Mouse (Mus musculus): ENCODE data around the gene Capns1.
"Not testable (repeated sequence)": the region's sequence is repeated elsewhere in the genome, so short reads cannot be mapped to it uniquely, and the experiment has no call there.

Gene Capns1

DNA sequence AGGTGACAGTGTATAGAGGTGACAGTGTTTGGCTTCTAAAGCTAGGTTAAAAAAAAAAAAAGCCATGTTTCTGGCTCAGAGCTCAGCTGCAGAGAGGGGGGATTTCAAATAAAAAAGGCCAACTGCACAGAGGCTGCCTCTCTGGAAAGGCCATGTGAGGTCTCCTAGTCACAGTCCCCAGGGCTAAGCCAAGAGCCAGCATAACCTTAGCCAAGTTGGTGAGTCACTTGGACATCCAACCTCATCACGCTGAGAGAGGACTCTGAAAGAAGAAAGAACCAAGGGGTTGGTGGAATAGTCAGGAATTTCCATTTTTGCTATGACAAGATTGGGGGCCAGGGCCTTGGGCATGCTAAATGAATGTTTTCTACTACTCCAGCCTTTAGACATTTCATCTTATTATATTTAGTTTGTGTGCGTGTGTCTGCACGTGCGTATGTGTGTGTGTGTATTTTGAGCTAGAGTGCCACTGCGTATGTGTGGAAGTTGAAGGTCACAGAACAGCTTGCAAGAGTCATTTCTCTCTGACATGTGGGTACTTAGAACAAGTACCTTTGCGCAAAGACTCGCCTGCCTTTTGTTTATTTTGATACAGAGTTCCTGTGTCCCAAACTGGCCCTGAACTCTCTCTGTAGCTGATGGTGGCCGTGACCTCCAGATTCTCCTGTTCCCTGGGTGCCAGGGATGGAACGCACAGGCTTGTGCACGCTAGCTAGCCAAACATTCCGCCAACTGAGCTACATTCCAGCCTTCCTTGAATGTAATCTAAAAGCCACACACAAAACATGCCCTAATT lies 4.5 kb upstream of the Capns1 start:
- DNase-seq (ENCODE audit: low read depth) = no peak

DNA sequence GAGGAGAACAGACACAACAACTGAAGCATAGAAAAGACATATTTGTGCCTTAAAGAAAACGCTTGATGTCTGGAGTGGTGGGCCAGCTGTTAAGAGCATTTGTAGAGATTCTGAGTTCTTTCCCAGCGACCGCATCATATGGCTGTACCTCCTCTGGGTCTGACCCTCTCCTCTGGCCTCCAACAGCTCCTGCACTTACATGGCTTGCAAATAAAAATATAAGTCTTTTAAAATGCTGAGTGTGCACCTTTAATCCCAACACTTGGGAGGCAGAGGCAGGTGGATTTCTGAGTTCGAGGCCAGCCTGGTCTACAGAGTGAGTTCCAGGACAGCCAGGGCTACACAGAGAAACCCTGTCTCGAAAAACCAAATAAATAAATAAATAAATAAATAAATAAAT lies 2.0 kb upstream of the Capns1 start:
- not testable (repeated sequence) for DNase-seq (ENCODE audit: low read depth)

DNA sequence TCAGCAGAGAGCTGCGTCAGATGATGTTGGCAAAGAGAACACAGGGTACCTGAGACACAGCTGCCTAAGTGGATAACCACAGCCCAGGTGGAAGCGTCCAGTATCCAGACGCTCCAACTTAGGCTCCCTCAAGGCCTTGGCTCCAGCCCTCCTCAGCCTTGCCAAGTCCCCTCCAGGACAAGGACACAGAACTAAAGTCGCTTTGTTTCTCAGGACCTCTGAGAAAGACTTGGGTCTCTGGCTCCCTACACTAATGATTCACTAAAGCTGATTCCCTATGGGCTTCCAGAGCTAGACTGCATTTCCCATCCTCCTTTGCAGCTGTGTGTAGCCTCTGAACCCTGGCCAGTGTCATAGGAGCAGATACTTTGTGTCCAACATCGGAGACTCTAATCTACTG lies 1.6 kb upstream of the Capns1 start:
- DNase-seq (ENCODE audit: low read depth) = no peak

DNA sequence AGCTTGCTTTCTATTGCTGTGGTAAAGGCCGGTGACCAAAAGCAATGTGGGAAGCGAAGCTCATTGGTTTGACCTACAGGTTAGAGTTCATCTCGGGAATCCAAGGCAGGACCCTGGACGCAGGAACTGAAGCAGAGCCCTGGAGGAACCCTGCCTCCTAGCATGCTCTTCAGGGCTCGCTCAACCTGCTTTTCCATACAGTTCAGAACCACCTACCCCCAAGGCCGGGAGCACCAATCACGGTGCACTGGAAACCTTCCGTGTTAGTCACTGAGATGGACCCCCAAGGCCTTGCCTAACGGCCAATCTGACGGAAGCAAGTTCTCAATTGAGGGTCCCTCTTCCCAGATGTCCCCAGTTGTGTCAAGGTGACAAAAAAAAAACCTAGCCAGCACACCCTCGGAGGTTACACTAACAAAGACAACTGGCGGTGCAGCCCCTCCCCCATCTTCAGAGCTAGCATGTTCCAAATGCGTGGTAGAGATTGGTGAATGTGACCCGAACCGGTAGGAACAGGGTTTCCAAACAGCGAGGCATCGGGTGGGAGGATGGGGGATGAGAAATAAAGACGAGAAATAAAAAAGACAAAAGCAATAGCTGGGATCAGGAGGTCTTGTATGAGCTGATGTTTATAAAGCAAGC lies 1.0 kb upstream of the Capns1 start:
- DNase-seq (ENCODE audit: low read depth) = no peak

DNA sequence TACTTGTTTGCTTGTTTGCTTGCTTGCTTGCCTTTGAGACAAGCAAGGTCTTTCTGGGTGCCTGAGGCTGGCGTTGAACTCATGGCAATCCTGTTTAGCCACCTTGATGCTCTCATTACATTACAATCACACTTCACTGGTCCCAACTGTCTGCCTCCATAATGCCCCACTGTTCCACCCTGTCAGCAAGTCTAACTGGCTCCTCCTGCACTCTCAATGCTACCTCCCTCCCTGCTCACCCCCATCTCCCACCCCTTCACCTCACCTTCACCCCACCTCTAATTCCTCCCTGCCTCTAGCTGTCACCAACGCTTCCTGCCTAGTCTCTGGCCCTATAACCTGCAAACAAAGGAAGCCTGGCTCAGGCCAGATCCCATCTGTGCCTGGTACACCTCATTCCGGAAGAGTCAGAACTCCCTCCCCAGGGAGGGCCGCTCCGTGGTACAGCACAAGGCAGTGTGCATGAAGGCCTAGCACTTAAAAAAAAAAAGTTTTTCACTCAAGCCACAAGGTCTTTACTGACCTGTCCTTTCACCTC lies 950 bp downstream of the Capns1 start:
- DNase-seq (ENCODE audit: low read depth) = no peak

DNA sequence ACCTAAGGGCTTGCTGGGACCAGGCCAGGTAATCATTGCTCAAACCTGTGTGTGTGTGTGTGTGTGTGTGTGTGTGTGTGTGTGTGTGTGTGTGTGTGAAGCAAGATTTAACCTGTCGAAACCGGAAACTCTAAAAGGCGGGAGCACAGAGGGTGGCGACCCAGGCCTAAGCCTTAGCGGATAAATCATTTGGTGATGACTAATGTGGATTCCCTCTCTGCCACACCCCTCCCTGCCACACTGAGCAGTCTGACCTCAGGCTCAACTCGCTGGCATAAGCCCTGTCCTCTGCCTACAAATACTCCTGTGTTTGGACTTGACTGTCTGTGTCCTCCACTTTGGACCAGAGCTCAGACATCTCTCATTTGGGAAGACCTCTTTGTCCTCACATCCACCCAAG lies 2.4 kb downstream of the Capns1 start:
- no peak for DNase-seq (ENCODE audit: low read depth)

DNA sequence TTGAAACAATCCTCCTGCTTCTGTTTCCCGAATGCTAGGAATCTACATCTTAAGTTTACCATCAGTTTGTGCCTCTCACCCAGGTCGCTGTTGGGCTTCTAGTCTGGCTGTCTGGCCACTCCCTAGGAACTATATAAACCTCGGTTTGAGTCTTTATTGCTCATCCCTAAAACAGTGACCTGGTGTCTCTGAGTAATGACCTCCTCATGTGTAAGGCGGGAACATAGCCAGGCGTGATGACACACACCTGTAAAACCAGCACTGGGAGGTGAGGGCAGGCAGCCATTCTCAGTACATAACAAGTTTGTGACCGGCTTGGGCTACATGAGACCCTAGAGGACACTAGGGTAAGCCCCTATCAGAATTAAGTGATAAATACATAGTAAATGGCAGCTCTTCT lies 3.1 kb downstream of the Capns1 start:
- no peak for DNase-seq (ENCODE audit: low read depth)

DNA sequence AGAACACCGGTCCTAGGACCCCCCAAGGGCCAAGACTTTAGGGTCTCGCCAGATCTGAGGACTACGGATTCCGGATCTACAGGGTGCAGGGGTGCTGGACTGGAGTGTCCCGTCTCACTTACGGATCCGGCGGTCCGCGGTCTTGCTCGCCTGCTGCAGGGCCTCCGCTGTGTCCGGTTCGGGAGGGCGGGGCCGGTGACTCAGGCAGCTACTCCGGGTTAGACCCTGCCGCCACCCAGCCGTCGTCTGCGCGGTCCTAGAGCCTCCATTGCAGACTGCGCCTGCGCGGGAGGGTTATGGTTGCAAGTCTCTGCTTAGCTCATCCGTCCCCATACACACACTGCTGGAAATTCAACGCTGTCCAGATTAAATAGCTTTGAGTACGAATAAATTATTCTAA lies 3.7 kb downstream of the Capns1 start:
- DNase-seq (ENCODE audit: low read depth) = peak; percentile 97

DNA sequence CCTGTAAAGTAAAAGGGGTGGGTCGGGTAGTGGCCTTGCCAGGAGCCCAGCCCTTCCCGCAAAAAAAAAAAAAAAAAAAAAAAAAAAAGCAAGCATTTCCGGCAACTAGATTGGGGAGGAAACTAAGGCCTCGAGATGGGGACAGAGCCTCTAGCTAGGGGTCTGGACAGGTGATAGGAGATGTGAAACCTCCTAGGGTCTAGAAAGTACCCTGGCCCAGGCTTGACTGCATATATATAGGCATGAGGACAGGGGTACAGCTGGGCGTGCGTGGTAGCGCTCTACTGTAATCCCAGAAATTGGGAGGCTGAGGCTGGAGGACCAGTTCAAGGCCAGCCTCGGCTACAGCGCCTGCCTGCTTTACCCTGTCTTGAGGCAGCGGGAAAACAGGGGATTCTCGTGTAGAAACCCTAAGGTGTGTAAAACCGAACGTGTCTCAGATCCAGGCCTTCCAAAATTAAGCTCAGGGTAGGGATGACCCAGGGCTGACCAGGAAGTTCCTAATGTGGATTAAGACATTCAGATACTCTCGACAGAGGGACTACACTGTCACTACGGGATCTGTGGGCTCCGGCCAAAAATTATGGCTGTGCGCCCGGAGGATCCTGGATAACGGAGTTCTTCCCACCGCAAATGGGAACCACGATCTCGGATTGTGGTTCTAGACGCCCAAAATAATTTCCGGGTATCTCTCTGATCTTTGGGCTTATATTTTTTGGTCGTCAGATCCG lies 4.3 kb downstream of the Capns1 start:
- no peak for DNase-seq (ENCODE audit: low read depth)

DNA sequence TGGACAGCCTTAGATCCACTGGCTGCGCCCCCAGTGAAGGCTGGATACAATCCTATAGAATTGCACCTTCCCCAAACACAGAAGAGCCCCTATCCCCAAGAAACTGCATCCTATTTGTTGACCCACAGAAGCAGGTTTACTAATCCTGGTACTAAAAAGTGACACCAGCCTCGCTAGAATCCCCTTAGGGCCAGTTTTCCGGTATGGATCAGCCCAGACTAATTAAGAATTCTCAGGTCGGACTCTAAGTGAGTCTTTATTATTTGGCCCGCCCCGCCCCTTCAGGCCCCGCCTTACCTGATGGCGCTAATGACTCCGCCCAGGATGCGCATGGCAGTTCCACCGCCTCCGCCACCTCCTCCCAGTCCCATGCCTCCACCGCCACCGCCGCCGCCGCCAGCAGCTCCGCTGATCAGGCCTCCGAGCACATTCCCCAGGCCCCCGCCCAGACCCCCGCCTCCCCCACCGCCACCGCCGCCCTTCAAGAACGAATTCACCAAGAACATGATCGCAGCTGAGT lies 5.0 kb downstream of the Capns1 start:
- no peak for DNase-seq (ENCODE audit: low read depth)

DNA sequence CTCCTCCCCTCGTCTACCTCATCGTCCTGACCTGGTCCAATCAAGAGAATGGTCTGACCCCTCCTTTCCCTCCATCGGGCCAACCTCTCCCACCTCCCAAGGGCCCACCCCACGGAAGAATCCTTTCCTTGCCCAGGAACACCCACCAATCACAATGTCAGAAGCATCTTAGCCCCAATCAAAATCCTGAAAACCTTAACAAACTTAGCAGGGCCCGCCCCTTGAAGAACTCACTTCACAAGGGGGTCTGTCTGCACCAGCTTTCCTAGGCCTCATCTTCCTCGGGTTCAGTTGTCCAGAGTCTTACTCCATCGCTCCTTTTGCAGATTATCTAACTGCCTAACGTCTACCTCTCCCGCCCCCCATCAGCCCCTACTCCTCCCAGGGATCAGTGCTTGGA lies 5.6 kb downstream of the Capns1 start:
- DNase-seq (ENCODE audit: low read depth) = no peak

DNA sequence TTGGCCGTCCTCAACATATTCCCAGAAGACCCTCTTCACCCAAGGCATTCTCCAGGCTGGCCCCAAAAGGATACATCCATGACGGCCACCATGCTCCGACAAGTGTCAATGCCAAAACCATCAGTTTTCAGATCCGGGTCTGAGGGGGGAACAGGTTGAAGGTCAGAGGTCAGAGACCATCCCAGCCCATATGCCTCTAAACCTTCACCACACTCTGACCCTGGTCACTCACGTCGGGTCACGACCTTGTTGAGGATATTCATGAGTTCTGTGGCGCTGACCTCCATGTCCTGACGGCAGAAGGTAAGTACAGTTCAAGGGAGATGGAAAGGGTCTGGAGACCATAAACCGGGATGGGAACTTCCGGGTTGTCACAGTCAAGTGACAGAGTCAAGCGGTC lies 6.5 kb downstream of the Capns1 start:
- no peak for DNase-seq (ENCODE audit: low read depth)

DNA sequence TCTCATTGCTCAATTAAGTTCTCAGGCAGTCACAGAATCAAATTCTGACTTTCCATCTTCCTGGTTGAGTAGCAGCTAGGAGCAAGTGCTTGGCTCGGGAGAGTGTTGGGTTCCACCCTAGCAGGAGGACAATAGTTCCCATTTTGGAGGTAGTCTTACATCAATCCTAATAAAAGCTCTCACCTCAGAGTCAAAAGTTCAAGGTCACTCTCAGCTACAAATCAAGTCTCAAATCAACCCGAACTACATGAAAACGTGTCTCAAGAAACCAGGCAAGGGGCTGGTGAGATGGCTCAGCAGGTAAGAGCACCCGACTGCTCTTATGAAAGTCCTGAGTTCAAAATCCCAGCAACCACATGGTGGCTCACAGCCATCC lies 9.5 kb downstream of the Capns1 start:
- DNase-seq (ENCODE audit: low read depth) = no peak

DNA sequence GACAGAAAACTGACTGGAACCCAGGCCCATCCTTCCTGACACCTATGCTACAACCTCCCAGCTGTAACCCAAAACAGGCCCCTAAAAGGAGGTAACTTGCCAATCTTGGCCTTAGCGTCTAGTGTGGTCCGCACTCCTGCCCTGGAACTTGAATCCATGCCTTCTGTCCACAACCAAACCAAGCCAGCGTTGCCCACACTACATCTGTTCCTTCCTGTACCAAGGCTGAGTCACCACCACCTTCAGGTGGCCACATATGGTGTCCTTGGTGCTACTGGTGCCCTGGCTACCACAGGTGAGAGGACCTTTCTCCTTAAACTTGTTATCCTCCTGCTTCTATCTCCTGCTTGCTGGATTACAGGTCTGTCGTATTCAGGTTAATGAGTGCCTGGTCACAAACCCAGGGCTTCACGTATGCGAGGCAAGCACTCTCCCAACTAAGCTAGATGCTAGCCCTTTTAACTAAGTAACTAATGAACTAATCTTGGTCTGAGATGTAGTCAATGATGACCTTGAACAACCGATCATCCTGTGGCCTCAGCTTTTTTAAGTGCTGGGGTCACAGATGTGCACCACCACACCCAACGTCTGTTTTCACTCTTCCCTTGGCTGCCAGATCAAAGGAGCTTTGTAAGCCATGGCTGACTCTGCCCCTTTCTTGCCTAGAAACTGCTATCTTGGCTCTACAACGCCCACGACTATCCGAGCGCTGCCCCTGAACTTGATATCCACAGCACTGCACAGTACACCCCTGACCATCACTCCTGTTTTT lies 10.1 kb downstream of the Capns1 start:
- no peak for DNase-seq (ENCODE audit: low read depth)

DNA sequence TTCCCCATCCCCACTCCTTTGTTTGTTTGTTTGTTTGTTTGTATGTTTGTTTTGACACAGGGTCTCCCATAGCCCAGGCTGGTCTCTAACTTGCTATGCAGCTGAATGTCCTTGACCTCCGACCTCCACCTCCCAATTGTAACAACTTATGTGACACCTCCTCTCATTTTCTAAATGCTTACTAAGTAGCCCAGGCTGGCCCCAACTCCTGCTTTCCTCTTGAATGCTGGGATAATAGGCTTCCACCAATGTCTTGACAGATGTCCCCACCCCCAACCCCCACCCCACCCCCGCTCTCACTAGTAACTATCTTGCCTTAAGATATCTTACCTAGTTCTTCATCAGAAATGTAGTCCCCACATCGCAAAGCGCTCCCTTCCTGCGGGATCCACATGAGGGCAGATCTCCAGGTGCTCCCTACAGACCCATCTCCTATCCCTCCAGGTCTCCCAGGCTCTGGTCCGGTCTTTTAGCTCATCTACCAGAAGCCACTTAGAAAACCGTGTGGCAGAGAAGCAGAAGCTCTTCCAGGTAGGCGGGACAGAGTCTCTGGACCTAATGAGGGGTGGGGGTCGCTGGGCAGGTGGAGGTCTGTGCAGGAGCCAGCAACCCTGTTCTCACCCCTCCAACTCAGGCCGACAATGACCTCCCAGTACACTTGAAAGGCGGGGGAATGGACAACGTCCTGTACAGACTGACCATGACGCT lies 13.8 kb downstream of the Capns1 start:
- no peak for DNase-seq (ENCODE audit: low read depth)

DNA sequence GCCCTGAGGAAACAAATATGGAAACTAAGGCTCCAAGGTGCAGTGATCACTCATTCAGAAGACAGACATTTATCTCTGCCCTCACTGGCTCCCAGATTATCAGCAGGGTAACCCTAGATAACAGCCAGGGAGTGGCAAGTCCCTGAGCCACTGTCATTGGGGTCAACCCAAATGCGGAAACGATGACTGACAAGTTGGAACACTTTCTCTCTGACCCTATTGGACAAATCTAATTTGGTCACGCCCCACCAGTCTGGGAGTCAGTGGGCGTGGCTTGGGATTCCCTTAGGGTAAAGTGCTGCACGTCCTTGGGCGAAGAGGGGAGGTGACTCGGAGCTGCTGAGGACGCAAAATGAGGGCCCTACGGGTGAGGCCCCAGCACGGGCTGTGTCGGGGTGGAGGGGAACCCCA lies 14.7 kb downstream of the Capns1 start, which contains the start of gene Cox7a1:
TSS of gene Cox7a1 (plus strand) at position 266 of the 411 bp plus-strand sequence.
- peak; percentile 95 for DNase-seq (ENCODE audit: low read depth)

DNA sequence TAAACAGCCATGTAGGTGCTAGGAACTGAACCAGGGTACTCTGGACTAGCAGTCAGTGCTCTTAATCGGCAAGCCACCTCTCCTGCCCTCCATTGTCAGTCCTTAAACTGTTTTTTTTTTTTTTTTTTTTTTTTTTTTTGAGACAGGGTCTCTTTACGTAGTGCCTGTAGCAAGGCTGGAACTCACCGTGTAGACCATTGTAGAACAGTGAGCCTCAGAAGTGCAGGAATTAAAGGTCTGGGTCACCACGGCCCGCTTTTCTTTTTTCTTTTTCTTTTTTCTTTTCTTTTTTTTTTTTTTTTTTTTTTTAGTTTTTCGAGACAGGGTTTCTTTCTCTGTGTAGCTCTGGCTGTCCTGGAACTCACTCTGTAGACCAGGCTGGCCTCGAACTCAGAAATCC lies 15.4 kb downstream of the Capns1 start:
- DNase-seq (ENCODE audit: low read depth) = not testable (repeated sequence)

DNA sequence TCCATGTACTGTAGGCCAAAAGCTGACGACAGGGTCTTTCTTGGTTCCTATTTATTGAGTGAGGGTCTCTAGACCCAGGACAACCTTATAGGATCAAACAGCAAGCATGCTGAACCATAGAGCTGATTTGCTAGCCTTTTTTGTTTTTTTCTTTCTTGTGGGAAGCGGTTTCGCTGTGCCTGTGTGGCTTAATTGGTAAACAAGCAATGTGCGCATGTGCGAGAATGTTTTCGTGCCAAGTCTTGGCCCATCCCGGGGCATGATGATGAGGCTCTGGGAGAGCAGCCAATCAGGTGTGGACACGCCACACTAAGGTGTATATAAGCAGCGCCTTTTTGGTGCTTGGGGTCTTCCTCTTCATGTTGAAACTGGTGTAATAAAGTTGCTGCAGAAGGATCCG lies 16.7 kb downstream of the Capns1 start:
- not testable (repeated sequence) for DNase-seq (ENCODE audit: low read depth)

DNA sequence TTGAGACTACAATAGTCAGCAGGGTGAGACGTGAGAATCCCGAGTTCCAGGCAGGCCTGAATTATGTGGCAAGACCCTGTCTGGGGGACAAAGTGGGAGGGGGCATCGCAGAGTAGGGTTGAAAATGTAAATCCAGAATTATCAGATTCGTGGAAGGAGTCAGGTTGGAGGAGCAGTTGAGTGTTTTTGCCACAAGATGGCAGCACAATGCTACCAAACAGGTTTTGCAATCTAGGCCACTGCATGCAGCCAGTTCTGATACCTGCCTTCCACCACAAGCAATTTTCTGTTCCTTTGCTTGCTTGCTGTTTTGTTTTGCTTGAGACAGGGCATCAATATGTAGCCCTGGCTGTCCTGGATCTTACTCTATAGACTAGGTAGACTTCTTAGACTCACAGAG lies 17.3 kb downstream of the Capns1 start:
- no peak for DNase-seq (ENCODE audit: low read depth)

DNA sequence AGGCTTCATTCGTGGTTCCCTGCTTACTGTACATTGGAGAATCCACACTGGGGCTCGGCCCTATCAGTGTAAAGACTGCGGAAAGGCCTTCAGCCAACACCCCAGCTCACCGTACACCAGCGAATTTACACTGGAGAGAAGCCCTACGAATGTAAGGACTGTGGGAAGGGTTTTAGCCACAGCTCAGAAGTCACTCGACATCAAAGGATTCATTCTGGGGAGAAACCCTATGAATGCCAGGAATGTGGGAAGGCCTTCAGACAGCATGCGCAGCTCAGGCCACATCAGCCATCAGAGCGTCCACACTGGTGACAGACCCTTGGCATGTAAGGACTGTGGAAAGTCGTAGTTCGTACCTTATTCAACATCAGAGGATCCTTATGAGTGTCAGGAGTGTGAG lies 20.4 kb downstream of the Capns1 start:
- DNase-seq (ENCODE audit: low read depth) = no peak

DNA sequence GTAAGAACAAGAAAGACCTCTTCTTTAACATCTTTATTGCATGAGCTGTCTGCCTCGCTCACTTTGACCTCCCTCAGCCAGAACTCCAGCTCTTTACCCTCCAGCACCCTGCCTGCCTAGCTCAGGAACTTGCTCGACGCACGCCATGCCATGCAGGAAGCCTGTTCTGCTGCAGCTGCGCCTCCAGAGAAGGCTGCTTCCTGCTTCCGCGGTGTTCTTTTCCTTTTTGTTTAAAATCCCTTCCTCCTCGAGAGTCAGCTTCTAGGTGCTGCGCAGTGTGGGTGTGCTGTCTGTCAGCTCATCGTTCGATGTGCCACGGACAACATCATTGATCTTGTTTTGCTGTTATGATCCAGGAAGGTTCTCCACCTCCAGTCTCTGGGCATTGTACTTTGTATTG lies 22.1 kb downstream of the Capns1 start:
- no peak for DNase-seq (ENCODE audit: low read depth)
